Mouse (Mus musculus) myocyte (in vitro differentiated cells): Measurements from ENCODE around the gene Pdia6. TPM values are rescaled to one million over a fixed set of nuclear protein-coding genes. Genes with fewer than 3 reads are reported as not detected.
A peak's percentile ranks its signal among the peaks of the same experiment; 100 is the strongest.

Source experiments
- H3K27me3 ChIP-seq: one replicate; pipeline ENCODE4 v1.6.1; 2011; ENCODE audit not compliant: control insufficient read depth, insufficient read depth, insufficient read length
- H3K36me3 ChIP-seq: one replicate; pipeline ENCODE4 v1.6.1; 2011; ENCODE audit not compliant: control insufficient read depth, insufficient read depth
- H3K4me2 ChIP-seq: one replicate; pipeline ENCODE4 v1.6.1; 2011; ENCODE audit warnings: low read depth, control low read depth
- H3K4me3 ChIP-seq: one replicate; pipeline ENCODE4 v1.5.1; 2011; ENCODE audit warnings: mild to moderate bottlenecking, control low read depth, moderate library complexity
- H3K79me2 ChIP-seq: one replicate; pipeline ENCODE4 v1.6.1; 2011; ENCODE audit not compliant: control insufficient read depth, insufficient read depth
- H3ac ChIP-seq: one replicate; pipeline ENCODE4 v1.6.1; 2011; ENCODE audit not compliant: control insufficient read depth, insufficient read length
- CEBPB ChIP-seq: IDR thresholded peaks from 2 replicates; pipeline ENCODE4 v1.6.1; 2011; ENCODE audit warnings: mild to moderate bottlenecking, moderate library complexity; ENCODE audit not compliant: poor library complexity, insufficient read depth, severe bottlenecking
- E2F4 ChIP-seq: IDR thresholded peaks from one replicate; pipeline ENCODE4 v1.6.1; 2011; ENCODE audit warnings: mild to moderate bottlenecking, control low read depth, moderate library complexity; ENCODE audit not compliant: insufficient read depth
- MAX ChIP-seq: IDR thresholded peaks from one replicate; pipeline ENCODE4 v1.6.1; 2011; ENCODE audit warnings: low read depth, mild to moderate bottlenecking, control low read depth
- MYOD1 ChIP-seq, 3 experiments: IDR thresholded peaks; one replicate each; pipeline ENCODE4 v1.6.1; 2011; ENCODE audit warnings: control low read depth in 2 of 3, low read depth in 2 of 3, mild to moderate bottlenecking in 2 of 3, moderate library complexity in 1 of 3; ENCODE audit not compliant: insufficient read length in 2 of 3, control insufficient read depth in 1 of 3
- MYOG ChIP-seq, 3 experiments: IDR thresholded peaks; one replicate each; pipeline ENCODE4 v1.6.1; 2011; ENCODE audit warnings: control low read depth in 2 of 3, low read depth in 2 of 3, mild to moderate bottlenecking in 2 of 3; ENCODE audit not compliant: insufficient read length in 2 of 3, control insufficient read depth in 1 of 3, insufficient read depth in 1 of 3
- POLR2A ChIP-seq: IDR thresholded peaks from one replicate; pipeline ENCODE4 v1.6.1; 2011; ENCODE audit warnings: low read depth, mild to moderate bottlenecking, control low read depth, moderate library complexity; ENCODE audit not compliant: insufficient read length
- POLR2AphosphoS2 ChIP-seq: IDR thresholded peaks from one replicate; pipeline ENCODE4 v1.6.1; 2011; ENCODE audit warnings: low read depth, control low read depth; ENCODE audit not compliant: insufficient read length
- REST ChIP-seq: IDR thresholded peaks from one replicate; pipeline ENCODE4 v1.6.1; 2011; ENCODE audit warnings: mild to moderate bottlenecking, control low read depth, moderate library complexity; ENCODE audit not compliant: insufficient read depth, insufficient read length
- SRF ChIP-seq: IDR thresholded peaks from one replicate; pipeline ENCODE4 v1.6.1; 2011; ENCODE audit warnings: low read depth; ENCODE audit not compliant: control insufficient read depth, insufficient read length
- TCF12 ChIP-seq: IDR thresholded peaks from one replicate; pipeline ENCODE4 v1.6.1; 2011; ENCODE audit warnings: mild to moderate bottlenecking, control low read depth; ENCODE audit not compliant: poor library complexity, insufficient read depth, severe bottlenecking
- TCF3 ChIP-seq: IDR thresholded peaks from one replicate; pipeline ENCODE4 v1.6.1; 2011; ENCODE audit warnings: low read depth, control low read depth; ENCODE audit not compliant: insufficient read length
- USF1 ChIP-seq: IDR thresholded peaks from one replicate; pipeline ENCODE4 v1.6.1; 2011; ENCODE audit warnings: low read depth, mild to moderate bottlenecking, control low read depth, moderate library complexity
- polyA plus RNA-seq: library from polyadenylated mRNA; unstranded; fragments of >200 nt; fragmentation: generic; extraction: Trizol; gene quantifications from one replicate; pipeline ENCODE4 v1.2.1, GENCODE M21; 2012; ENCODE audit warnings: missing spikeins

The Pdia6 gene
- polyA plus RNA-seq, 1 experiment = 135 TPM

DNA sequence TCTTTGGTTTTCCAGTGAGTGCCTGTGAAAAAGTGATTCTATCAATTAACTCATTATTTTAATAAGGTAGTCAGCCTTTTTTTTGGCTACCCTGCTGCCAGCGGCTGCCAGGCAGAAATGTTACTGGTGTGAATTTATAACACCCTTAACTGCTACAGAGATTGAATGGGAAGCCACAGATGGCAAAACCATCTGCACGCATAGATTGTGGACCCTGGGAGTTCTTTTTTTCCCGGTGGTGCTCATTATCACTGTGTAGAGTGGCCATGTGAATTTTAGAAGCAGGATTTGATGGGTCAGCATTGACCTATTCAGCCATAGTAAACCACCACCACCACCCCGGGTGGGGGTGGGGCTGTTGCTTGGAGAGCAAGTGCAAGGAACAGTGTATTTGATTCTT is 971 bp downstream of the Pdia6 start:
- H3K27me3 ChIP-seq = no peaks in the 10 kb centered on the region
- peaks cover 39% of the 10 kb centered on the region for H3K79me2 ChIP-seq
- TF ChIP-seq USF1 (no peak), TCF12 (no peak), REST (no peak), SRF (no peak), E2F4 (no peak), MYOD1 (IDR thresholded peaks at IDR 0.05; ENCODE audit: control insufficient read depth in 1 of 3, insufficient read length in 2 of 3, low read depth in 2 of 3) (no peak), POLR2A (no peak), MAX (no peak), MYOG (IDR thresholded peaks at IDR 0.05; ENCODE audit: control insufficient read depth in 1 of 3, insufficient read depth in 1 of 3, insufficient read length in 2 of 3, low read depth in 2 of 3) (no peak), POLR2AphosphoS2 (no peak), TCF3 (no peak), CEBPB (no peak)

DNA sequence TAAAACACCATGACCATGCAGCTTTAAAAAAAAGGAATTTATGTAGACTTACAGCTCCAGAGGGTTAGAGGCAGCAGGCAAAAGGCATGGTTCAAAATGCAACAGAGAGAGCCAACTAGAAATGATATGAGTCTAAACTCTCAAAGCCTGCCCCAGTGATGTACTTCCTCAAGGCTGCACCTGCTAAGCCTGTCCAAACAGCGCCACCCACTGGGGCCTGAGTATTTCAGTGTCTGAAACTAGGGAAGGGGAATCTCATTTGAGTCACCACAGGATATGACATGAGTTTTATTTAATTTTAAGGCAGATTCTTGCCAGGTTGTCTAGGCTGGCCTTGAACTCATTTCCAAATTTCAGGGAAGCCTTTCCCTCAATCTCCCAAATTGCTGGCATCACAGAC is 4.9 kb downstream of the Pdia6 start:
- Histone ChIP-seq H3K4me2 (no peak overlapping the region), H3K79me2 (peaks cover 52% of the 10 kb centered on the region), H3K27me3 (no peaks in the 10 kb centered on the region), H3ac (no peak overlapping the region), H3K36me3 (peaks cover 31% of the 10 kb centered on the region), H3K4me3 (no peak overlapping the region)
- TF ChIP-seq REST (no peak), CEBPB (no peak), MYOD1 (IDR thresholded peaks at IDR 0.05; ENCODE audit: control insufficient read depth in 1 of 3, insufficient read length in 2 of 3, low read depth in 2 of 3) (peak in 2 of 3 experiments; percentile 2 to 22)

More for the DNA sequence above, 971 bp downstream of the Pdia6 start:
- Histone ChIP-seq H3K36me3 (peaks cover 13% of the 10 kb centered on the region), H3K4me3 (peak overlapping the region; percentile 69), H3K4me2 (peak overlapping the region; percentile 92), H3ac (no peak overlapping the region)

DNA sequence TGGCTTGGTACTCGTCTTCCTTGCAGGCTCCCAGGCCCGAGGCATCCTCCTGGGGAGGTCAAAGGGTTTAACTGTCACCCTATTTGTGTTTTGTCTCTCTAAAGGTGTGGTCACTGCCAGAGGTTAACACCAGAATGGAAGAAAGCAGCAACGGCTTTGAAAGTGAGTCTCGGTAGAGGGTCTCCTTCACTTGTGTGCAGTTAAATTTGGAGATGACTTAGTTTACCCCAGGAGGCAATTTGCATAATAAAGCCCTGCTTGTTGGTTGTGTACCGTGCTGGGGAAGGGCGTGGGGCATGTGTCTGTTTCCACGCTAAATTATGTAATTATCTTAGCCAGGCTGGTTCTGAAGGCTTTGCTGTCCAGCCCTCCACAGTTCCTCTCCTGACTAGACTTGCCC is 7.5 kb downstream of the Pdia6 start:
- H3K36me3 ChIP-seq = peaks cover 46% of the 10 kb centered on the region
- TF ChIP-seq E2F4 (no peak), MYOG (IDR thresholded peaks at IDR 0.05; ENCODE audit: control insufficient read depth in 1 of 3, insufficient read depth in 1 of 3, insufficient read length in 2 of 3, low read depth in 2 of 3) (no peak), SRF (no peak), TCF3 (no peak), REST (no peak), TCF12 (no peak), USF1 (no peak), POLR2A (no peak), CEBPB (no peak), POLR2AphosphoS2 (no peak), MYOD1 (IDR thresholded peaks at IDR 0.05; ENCODE audit: control insufficient read depth in 1 of 3, insufficient read length in 2 of 3, low read depth in 2 of 3) (no peak), MAX (no peak)
- H3K4me3 ChIP-seq = no peak overlapping the region
- peaks cover 33% of the 10 kb centered on the region for H3K79me2 ChIP-seq
- no peak overlapping the region for H3K4me2 ChIP-seq
- H3ac ChIP-seq = no peak overlapping the region
- H3K27me3 ChIP-seq = no peaks in the 10 kb centered on the region

DNA sequence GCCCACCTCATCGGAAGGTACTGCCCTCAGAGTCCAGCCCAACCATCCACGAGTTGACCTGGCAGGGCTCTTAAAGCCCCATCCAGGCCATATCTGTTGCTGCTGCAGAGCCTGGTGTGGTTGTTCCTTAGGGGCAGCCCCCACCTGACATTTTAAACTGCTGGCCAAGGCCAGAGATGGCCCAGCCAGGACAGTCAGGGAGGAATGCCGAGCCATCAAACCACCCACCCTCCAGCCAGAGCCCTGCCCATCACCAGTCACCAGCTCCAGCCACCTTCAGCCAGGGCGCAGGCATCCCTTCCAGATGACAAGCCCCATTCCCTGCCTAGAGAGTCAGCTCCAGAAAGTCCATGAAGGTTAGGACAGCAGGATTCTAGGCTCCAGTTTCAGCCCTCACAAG is 22.2 kb downstream of the Pdia6 start:
- Histone ChIP-seq H3ac (no peak overlapping the region), H3K27me3 (no peaks in the 10 kb centered on the region), H3K4me3 (no peak overlapping the region), H3K36me3 (peaks cover 10% of the 10 kb centered on the region), H3K4me2 (no peak overlapping the region), H3K79me2 (no peaks in the 10 kb centered on the region)
- TF ChIP-seq USF1 = no peak
- no peak for TF ChIP-seq E2F4
- no peak for TF ChIP-seq TCF12
- TF ChIP-seq POLR2A = no peak
- TF ChIP-seq MYOD1 (IDR thresholded peaks at IDR 0.05; ENCODE audit: control insufficient read depth in 1 of 3, insufficient read length in 2 of 3, low read depth in 2 of 3) = no peak
- no peak for TF ChIP-seq POLR2AphosphoS2
- TF ChIP-seq SRF = no peak
- no peak for TF ChIP-seq CEBPB
- TF ChIP-seq TCF3 = no peak
- no peak for TF ChIP-seq MAX
- TF ChIP-seq REST = no peak
- no peak for TF ChIP-seq MYOG (IDR thresholded peaks at IDR 0.05; ENCODE audit: control insufficient read depth in 1 of 3, insufficient read depth in 1 of 3, insufficient read length in 2 of 3, low read depth in 2 of 3)

DNA sequence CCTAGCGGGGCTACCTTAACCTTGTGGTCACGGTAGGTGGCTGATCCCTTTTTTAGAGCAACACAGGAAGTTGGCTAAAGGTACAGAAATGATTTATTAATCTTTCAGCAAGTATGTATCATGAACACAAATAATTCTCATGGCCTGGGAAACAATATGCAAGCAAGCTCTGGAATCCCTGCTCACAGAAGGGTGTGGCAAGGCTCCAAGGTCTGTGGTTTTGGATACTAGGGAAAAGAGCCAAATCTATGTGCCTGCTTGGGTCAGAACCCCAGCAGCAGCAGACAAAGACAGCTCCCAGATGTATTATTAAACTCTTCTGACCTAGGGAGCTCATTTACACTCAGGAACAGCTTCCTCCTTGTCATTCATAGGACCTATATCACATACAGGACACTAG is 22.7 kb downstream of the Pdia6 start:
- H3K27me3 ChIP-seq = no peaks in the 10 kb centered on the region
- TF ChIP-seq CEBPB (no peak), E2F4 (no peak), POLR2A (no peak), MYOG (IDR thresholded peaks at IDR 0.05; ENCODE audit: control insufficient read depth in 1 of 3, insufficient read depth in 1 of 3, insufficient read length in 2 of 3, low read depth in 2 of 3) (no peak), SRF (no peak), USF1 (no peak), POLR2AphosphoS2 (no peak), MYOD1 (IDR thresholded peaks at IDR 0.05; ENCODE audit: control insufficient read depth in 1 of 3, insufficient read length in 2 of 3, low read depth in 2 of 3) (no peak), TCF12 (no peak), MAX (no peak), REST (no peak)
- H3K4me2 ChIP-seq = no peak overlapping the region
- H3K4me3 ChIP-seq = no peak overlapping the region
- peaks cover 6% of the 10 kb centered on the region for H3K36me3 ChIP-seq
- no peak overlapping the region for H3ac ChIP-seq
- H3K79me2 ChIP-seq = no peaks in the 10 kb centered on the region
